Mouse (Mus musculus) hindbrain, embryonic 13.5 days (tissue): ENCODE results near the gene Brca2. TPM values are rescaled to one million over a fixed set of nuclear protein-coding genes. Genes with fewer than 3 reads are reported as not detected.
A peak's percentile ranks its signal among the peaks of the same experiment; 100 is the strongest.
"Not testable (repeated sequence)": the region's sequence is repeated elsewhere in the genome, so short reads cannot be mapped to it uniquely, and the experiment has no call there.

Experiments used
- ATAC-seq: fragments of 200-750 bp; cut with Nextera tagmentation; 2 replicates; pipeline ENCODE4 v1.8.0; 2017; ENCODE audit warnings: moderate TSS enrichment; ENCODE audit not compliant: low FRiP score
- H3K27ac ChIP-seq: fragments of 300-500 bp; sonication (generic); 2 replicates; pipeline ENCODE4 v1.5.1; 2015; ENCODE audit warnings: inconsistent platforms, mild to moderate bottlenecking, moderate library complexity
- H3K27me3 ChIP-seq: fragments of 300-500 bp; sonication (generic); 2 replicates; pipeline ENCODE4 v1.6.1; 2015; ENCODE audit warnings: mild to moderate bottlenecking, inconsistent platforms
- H3K36me3 ChIP-seq: fragments of 300-500 bp; sonication (generic); 2 replicates; pipeline ENCODE4 v1.6.1; 2015; ENCODE audit warnings: mild to moderate bottlenecking, inconsistent platforms
- H3K4me1 ChIP-seq: fragments of 300-500 bp; sonication (generic); replicated peaks from 2 replicates; pipeline ENCODE4 v1.6.1; 2015; ENCODE audit warnings: inconsistent platforms
- H3K4me2 ChIP-seq: fragments of 300-500 bp; sonication (generic); 2 replicates; pipeline ENCODE4 v1.6.1; 2015; ENCODE audit warnings: inconsistent platforms, mild to moderate bottlenecking, moderate library complexity
- H3K4me3 ChIP-seq: fragments of 300-500 bp; sonication (generic); 2 replicates; pipeline ENCODE4 v1.5.1; 2015; ENCODE audit warnings: mild to moderate bottlenecking, inconsistent platforms
- H3K9ac ChIP-seq: fragments of 300-500 bp; sonication (generic); 2 replicates; pipeline ENCODE4 v1.6.1; 2015; ENCODE audit warnings: mild to moderate bottlenecking, inconsistent platforms
- H3K9me3 ChIP-seq: fragments of 300-500 bp; sonication (generic); 2 replicates; pipeline ENCODE4 v1.6.1; 2016; ENCODE audit warnings: inconsistent platforms
- WGBS: fragments of 180-500 bp; shearing (Covaris S2); methylation state at CpG from one replicate; pipeline ENCODE4 v1.1.7; 2015; 5-methylcytosine and 5-hydroxymethylcytosine counted together
- polyA plus RNA-seq: library from polyadenylated mRNA; unstranded; fragments of >200 nt; fragmentation: Nextera tagmentation; extraction: Ambion mirVana; gene quantifications from 2 replicates; pipeline ENCODE4 v1.2.1, GENCODE M21; 2015

Brca2 gene
- 13.6 and 15.6 TPM in 2 replicates for polyA plus RNA-seq

- WGBS, result 6% methylated on average over 63 of the region's 63 CpGs
- peak within 1 kb of the TSS; percentile 60 for H3K4me2 ChIP-seq
- H3K9ac ChIP-seq, result peak within 1 kb of the TSS; percentile 87
- H3K4me3 ChIP-seq, result peak within 1 kb of the TSS; percentile 71
- H3K4me1 ChIP-seq, result peaks cover 11% of the 10 kb centered on the region
- ATAC-seq, result peak; percentile 96
- peak within 1 kb of the TSS; percentile 78 for H3K27ac ChIP-seq
- H3K36me3 ChIP-seq, result no peaks in the 10 kb centered on the region
- H3K27me3 ChIP-seq, result no peaks in the 10 kb centered on the region
- no peaks in the 10 kb centered on the region for H3K9me3 ChIP-seq
These were observed at the start of gene Brca2 for GRCm38 (mm10) chr5:150521937-150522866. Gene Brca2, plus strand, starts transcription at chr5:150522630.

GRCm38 (mm10) chr5:150477364-150477763, 45.1 kb upstream of the Brca2 start:
- 80% methylated on average over 4 of the region's 4 CpGs for WGBS
- Histone ChIP-seq H3K9ac (no peak overlapping the region), H3K36me3 (peaks cover 60% of the 10 kb centered on the region), H3K27me3 (no peaks in the 10 kb centered on the region), H3K9me3 (no peaks in the 10 kb centered on the region), H3K4me3 (no peak overlapping the region), H3K4me2 (no peak overlapping the region), H3K27ac (no peak overlapping the region), H3K4me1 (no peaks in the 10 kb centered on the region)
- no peak for ATAC-seq

GRCm38 (mm10) chr5:150478612-150479011, 43.8 kb upstream of the Brca2 start:
- Histone ChIP-seq H3K4me1 (no peaks in the 10 kb centered on the region), H3K4me2 (no peak overlapping the region), H3K4me3 (no peak overlapping the region), H3K27me3 (no peaks in the 10 kb centered on the region), H3K9me3 (no peaks in the 10 kb centered on the region), H3K36me3 (peaks cover 60% of the 10 kb centered on the region), H3K9ac (no peak overlapping the region), H3K27ac (no peak overlapping the region)
- WGBS, result 79% methylated on average over 4 of the region's 4 CpGs
- no peak for ATAC-seq

- Histone ChIP-seq H3K9me3 (no peaks in the 10 kb centered on the region), H3K4me2 (no peak overlapping the region), H3K27me3 (no peaks in the 10 kb centered on the region), H3K4me3 (no peak overlapping the region), H3K27ac (no peak overlapping the region), H3K4me1 (no peaks in the 10 kb centered on the region), H3K9ac (no peak overlapping the region), H3K36me3 (peaks cover 51% of the 10 kb centered on the region)
- no peak for ATAC-seq
- WGBS, result 69% methylated on average over 3 of the region's 3 CpGs
These were observed 37.2 kb upstream of the Brca2 start for GRCm38 (mm10) chr5:150485198-150485597.

GRCm38 (mm10) chr5:150490285-150490684, 32.1 kb upstream of the Brca2 start:
- H3K4me3 ChIP-seq, result no peak overlapping the region
- 87% methylated on average over 3 of the region's 3 CpGs for WGBS
- peaks cover 44% of the 10 kb centered on the region for H3K36me3 ChIP-seq
- ATAC-seq, result no peak
- H3K4me1 ChIP-seq, result no peaks in the 10 kb centered on the region
- no peaks in the 10 kb centered on the region for H3K9me3 ChIP-seq
- H3K9ac ChIP-seq, result no peak overlapping the region
- H3K4me2 ChIP-seq, result no peak overlapping the region
- no peaks in the 10 kb centered on the region for H3K27me3 ChIP-seq
- H3K27ac ChIP-seq, result no peak overlapping the region

- Histone ChIP-seq H3K36me3 (peaks cover 49% of the 10 kb centered on the region), H3K9ac (no peak overlapping the region), H3K27me3 (no peaks in the 10 kb centered on the region), H3K4me3 (no peak overlapping the region), H3K4me2 (no peak overlapping the region), H3K9me3 (no peaks in the 10 kb centered on the region), H3K27ac (no peak overlapping the region), H3K4me1 (no peaks in the 10 kb centered on the region)
- no peak for ATAC-seq
- WGBS, result 80% methylated on average over 8 of the region's 8 CpGs
These were observed 31.6 kb upstream of the Brca2 start for GRCm38 (mm10) chr5:150490821-150491220.

GRCm38 (mm10) chr5:150491573-150492173, 30.8 kb upstream of the Brca2 start:
- H3K9me3 ChIP-seq, H3K27ac ChIP-seq, H3K4me1 ChIP-seq, ATAC-seq, H3K9ac ChIP-seq, H3K4me3 ChIP-seq, H3K27me3 ChIP-seq, H3K4me2 ChIP-seq: not testable (repeated sequence)
- 88% methylated on average over 4 of the region's 4 CpGs for WGBS
- H3K36me3 ChIP-seq, result peaks cover 57% of the 10 kb centered on the region

- no peak overlapping the region for H3K9ac ChIP-seq
- H3K27ac ChIP-seq, result no peak overlapping the region
- no peak overlapping the region for H3K4me3 ChIP-seq
- peaks cover 61% of the 10 kb centered on the region for H3K36me3 ChIP-seq
- no peak overlapping the region for H3K4me2 ChIP-seq
- no peaks in the 10 kb centered on the region for H3K9me3 ChIP-seq
- no peaks in the 10 kb centered on the region for H3K27me3 ChIP-seq
- WGBS, result 47% methylated on average over 6 of the region's 6 CpGs
- ATAC-seq, result no peak
- no peaks in the 10 kb centered on the region for H3K4me1 ChIP-seq
These were observed 26.6 kb upstream of the Brca2 start for GRCm38 (mm10) chr5:150495792-150496191.

- Histone ChIP-seq H3K36me3 (no peaks in the 10 kb centered on the region), H3K9ac (no peak overlapping the region), H3K4me2 (no peak overlapping the region), H3K4me1 (no peaks in the 10 kb centered on the region), H3K27me3 (no peaks in the 10 kb centered on the region), H3K9me3 (no peaks in the 10 kb centered on the region), H3K4me3 (no peak overlapping the region), H3K27ac (no peak overlapping the region)
- no peak for ATAC-seq
- 86% methylated on average over 6 of the region's 6 CpGs for WGBS
These were observed 11.8 kb upstream of the Brca2 start for GRCm38 (mm10) chr5:150510451-150511225.

- H3K9ac ChIP-seq, result no peak overlapping the region
- H3K9me3 ChIP-seq, result no peaks in the 10 kb centered on the region
- H3K27me3 ChIP-seq, result no peaks in the 10 kb centered on the region
- no peak overlapping the region for H3K4me3 ChIP-seq
- WGBS, result 80% methylated on average over 4 of the region's 4 CpGs
- no peak overlapping the region for H3K4me2 ChIP-seq
- H3K4me1 ChIP-seq, result no peaks in the 10 kb centered on the region
- ATAC-seq, result no peak
- H3K27ac ChIP-seq, result no peak overlapping the region
- H3K36me3 ChIP-seq, result no peaks in the 10 kb centered on the region
These were observed 9.2 kb upstream of the Brca2 start for GRCm38 (mm10) chr5:150513264-150513663.

- ATAC-seq, result no peak
- no peaks in the 10 kb centered on the region for H3K36me3 ChIP-seq
These were observed 8.4 kb upstream of the Brca2 start for GRCm38 (mm10) chr5:150514027-150514426.

GRCm38 (mm10) chr5:150518064-150518463, 4.4 kb upstream of the Brca2 start, which contains the start of gene Zar1l:
Gene Zar1l, minus strand, starts transcription at chr5:150518164.
- H3K36me3 ChIP-seq, result no peaks in the 10 kb centered on the region
- H3K4me2 ChIP-seq, result no peak within 1 kb of the TSS
- no peak within 1 kb of the TSS for H3K9ac ChIP-seq
- no peaks in the 10 kb centered on the region for H3K27me3 ChIP-seq
- no peak within 1 kb of the TSS for H3K4me3 ChIP-seq
- H3K4me1 ChIP-seq, result peaks cover 7% of the 10 kb centered on the region
- no peak within 1 kb of the TSS for H3K27ac ChIP-seq
- H3K9me3 ChIP-seq, result no peaks in the 10 kb centered on the region
- WGBS, result 69% methylated on average over 4 of the region's 4 CpGs
- no peak for ATAC-seq

More at GRCm38 (mm10) chr5:150514027-150514426, 8.4 kb upstream of the Brca2 start:
- Histone ChIP-seq H3K27me3 (no peaks in the 10 kb centered on the region), H3K4me1 (no peaks in the 10 kb centered on the region), H3K9me3 (no peaks in the 10 kb centered on the region), H3K4me2 (no peak overlapping the region), H3K4me3 (no peak overlapping the region), H3K27ac (no peak overlapping the region), H3K9ac (no peak overlapping the region)
- WGBS, result 97% methylated on average over 1 of the region's 1 CpGs
